Mouse (Mus musculus) gonadal fat pad, adult 2 months (tissue): ENCODE measurements at regions not wholly inside any gene's neighbourhood (a gene's known extent, or its start where the extent isn't known, plus 50 kb on each side); places are given as distances from the start of the nearest gene placed in this dataset.
A peak's percentile ranks its signal among the peaks of the same experiment; 100 is the strongest.
"Not testable (repeated sequence)": the region's sequence is repeated elsewhere in the genome, so short reads cannot be mapped to it uniquely, and the experiment has no call there.

ENCODE experiments used
- DNase-seq: peaks from one replicate; pipeline ENCODE4 v3.0.0-alpha.2; 2012; ENCODE audit warnings: low read depth

GRCm38 (mm10) chr11:27105920-27106319 lies 512.1 kb upstream of the Vrk2 start:
- DNase-seq: no peak

DNA sequence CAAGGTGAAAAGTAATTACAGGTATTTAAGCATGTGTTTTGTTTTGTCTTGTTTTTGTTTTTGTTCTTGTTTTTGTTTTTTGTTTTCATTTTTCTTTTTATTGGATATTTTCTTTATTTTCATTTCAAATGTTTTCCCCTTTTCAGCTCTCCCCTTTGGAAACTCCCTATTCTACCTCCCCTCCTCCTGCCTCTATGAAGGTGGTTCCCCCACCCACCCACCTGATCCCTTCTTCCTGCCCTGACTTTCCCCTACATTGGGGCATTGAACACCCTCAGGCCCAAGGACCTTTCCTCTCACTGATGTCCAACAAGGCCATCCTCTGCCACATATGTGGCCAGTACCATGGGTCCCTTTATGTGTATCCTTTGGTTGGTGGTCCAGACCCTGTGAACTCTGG lies 509.1 kb upstream of the Vrk2 start:
- no peak for DNase-seq

DNA sequence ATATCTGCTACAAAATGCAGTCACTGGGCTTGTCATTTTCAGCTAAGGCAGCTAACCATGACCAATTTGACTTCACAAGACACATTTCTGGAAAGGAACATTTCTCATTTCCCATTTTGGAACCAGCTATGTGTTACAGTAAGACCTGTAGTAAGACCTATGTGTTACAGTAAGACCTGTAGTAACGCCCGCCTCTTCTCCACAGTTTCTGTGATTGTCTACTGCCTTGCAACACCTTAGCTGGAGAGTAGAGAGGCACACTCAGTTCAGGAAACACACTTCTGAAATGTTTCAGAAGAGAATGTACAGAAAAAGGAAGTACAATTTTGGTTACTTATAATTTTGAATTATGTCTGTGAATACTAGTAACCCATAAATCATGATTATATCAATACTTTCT lies 508.2 kb upstream of the Vrk2 start:
- no peak for DNase-seq

DNA sequence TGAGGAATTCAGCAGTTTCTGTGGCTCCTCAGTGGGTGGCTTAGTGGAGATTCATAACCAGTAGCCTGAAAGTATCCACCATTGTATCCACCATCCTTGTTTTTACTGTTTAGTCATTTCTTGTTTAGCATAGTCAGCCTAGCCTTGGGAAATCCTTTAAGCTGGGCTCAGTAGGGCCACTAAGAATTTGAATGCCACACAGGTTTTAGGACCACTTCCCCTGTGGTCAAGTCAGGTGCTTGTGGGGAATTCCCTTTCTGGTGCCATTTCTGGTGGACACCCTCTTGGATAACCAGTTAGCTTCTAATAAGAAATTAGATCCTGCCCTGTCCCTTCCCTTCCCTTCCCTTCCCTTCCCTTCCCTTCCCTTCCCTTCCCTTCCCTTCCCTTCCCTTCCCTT lies 502.8 kb upstream of the Vrk2 start:
- no peak for DNase-seq

DNA sequence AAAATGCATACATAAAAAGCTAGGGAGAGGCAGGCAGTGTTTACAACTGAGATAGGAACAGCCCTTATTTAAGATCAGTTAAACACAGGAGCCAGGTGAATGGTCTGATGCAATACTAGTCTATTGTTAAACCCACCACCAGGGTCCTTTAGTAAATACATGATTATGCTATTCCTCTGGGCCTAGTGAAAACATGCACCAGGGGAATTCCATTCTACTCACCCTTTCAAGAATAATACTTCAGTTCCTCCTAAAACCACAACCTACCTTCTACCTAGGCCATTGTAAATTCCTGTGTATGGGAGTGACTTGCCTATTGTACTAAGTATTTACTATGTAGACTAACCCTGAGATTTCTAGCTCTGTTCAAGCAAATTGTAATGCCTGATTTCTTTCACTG lies 501.7 kb upstream of the Vrk2 start:
- not testable (repeated sequence) for DNase-seq

GRCm38 (mm10) chr11:27086516-27086915 lies 492.7 kb upstream of the Vrk2 start:
- DNase-seq: no peak

- no peak for DNase-seq
Measured at GRCm38 (mm10) chr11:27081188-27081587, 487.4 kb upstream of the Vrk2 start.

GRCm38 (mm10) chr11:27070381-27070780 lies 476.6 kb upstream of the Vrk2 start:
- DNase-seq: no peak

DNA sequence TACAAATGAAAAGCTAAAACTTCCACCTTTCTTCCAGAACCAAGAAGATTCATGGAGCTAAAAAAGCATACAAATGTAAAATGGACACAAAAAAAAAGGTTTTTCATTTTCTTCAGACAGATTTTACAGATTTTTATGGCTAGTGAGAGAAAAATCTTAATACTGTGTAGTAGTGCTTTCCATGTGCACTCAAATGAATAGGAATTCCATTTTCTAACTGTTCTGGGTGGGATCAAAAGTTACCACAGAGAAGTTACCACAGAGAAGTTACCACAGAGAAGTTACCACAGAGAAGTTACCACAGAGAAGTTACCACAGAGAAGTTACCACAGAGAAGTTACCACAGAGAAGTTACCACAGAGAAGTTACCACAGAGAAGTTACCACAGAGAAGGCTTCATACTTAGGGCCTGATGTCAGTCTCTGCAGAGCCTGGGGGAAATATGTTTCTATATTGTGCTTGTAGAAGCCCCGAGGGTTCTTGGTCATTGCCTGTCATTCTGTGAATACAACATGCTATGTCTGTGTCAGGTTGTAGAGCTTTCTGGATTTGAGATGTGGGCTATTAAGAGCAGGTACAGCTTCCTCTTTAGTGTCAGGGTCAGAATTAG lies 433.5 kb upstream of the Vrk2 start:
- DNase-seq: peak; percentile 19

- DNase-seq: no peak
Measured at GRCm38 (mm10) chr11:27025500-27025899, 431.7 kb upstream of the Vrk2 start.

DNA sequence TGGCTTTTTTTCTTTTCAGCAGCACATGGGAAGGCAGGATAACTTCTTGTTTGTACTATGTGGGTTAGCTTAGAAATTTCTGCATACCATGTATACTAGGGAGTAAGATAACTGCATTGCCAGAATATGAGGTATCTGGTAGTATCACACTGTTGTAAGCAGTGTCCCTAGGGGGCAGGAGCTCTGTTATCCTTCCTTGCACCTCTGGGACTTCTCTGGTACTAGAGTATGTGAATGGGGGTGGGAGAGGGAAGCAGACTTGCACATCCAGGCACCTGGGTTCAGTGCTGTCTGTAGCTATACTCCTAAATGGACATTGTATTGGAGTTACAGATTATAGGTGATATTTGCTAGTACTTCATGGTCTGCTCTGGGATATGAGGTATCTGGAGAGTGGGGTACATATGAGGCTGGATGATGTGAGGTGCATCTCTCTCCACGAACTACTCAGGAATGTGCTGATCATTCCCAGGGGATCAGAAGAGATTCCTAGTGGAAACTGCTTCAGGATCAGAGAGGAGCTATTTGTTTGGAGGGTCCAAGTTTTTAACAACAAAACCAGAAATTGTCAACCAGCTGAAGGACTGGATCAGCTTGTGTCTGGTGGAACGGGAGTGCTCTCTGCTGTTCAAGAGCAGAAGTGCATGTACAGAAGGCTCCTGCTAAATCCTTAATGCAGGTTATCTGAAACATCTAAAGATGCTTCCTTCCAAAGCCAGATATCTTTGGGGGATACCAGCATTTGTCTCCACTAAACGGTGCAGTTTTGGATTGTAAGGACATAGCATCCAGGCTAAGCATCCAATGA lies 402.7 kb upstream of the Vrk2 start:
- no peak for DNase-seq

DNA sequence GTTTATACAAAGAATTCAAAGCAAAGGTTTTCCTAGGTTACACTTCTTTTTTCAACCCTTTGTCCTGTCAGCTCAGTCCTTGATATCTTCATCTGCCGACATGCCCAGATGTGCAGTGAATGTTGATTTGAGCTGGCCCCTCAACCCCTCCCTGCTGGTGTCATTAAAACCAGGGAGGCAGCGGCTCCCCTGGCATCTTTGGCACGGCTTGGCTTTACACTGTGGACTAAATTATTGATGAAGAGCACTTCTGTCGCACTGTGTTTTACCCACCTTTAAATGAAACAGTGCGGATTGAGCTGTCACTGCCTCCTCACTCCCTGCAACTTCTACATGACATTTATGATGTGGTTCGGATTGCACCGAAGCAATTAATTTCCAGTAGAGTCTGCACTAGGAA lies 387.4 kb upstream of the Vrk2 start:
- no peak for DNase-seq

GRCm38 (mm10) chr11:26972533-26973081 lies 378.8 kb upstream of the Vrk2 start:
- DNase-seq: no peak

DNA sequence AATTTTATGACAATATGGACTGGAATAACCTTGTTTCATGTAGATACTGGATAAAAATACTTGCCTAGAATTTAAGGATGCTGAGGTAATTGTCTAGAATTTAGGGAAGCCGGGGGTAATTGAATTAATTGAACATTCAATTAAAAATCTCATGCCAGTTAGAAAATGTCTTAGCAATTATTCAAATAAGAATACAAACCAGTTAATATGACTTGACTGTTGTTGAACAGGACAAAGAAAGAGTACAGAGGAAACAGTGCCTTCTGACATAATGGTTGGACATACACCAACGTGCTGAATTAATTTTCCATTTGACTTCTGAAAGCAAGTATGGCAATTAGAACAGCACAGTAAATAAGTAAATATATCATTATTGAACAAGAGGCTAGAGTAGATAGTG lies 377.4 kb upstream of the Vrk2 start:
- DNase-seq: no peak

DNA sequence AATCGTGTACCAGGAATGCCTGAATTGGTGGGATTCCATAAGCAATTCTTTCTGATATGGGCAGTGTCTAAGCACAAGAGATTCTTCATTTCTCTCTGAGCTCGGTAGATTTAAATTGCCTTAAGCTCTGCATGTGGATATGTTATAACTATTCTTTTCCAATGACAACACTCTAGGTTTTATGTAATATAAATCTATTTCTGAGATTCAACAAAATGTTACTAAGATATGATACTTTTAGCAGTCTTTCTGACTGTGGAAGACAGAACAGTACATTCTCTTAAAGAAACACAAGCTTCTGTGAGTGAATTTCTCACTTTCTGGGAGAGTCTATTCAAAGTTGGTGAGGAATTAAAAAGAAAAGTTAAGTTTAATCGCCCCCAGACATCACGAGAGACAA lies 373.6 kb upstream of the Vrk2 start:
- DNase-seq: no peak

GRCm38 (mm10) chr11:26962928-26963667 lies 369.3 kb upstream of the Vrk2 start:
- DNase-seq: no peak

DNA sequence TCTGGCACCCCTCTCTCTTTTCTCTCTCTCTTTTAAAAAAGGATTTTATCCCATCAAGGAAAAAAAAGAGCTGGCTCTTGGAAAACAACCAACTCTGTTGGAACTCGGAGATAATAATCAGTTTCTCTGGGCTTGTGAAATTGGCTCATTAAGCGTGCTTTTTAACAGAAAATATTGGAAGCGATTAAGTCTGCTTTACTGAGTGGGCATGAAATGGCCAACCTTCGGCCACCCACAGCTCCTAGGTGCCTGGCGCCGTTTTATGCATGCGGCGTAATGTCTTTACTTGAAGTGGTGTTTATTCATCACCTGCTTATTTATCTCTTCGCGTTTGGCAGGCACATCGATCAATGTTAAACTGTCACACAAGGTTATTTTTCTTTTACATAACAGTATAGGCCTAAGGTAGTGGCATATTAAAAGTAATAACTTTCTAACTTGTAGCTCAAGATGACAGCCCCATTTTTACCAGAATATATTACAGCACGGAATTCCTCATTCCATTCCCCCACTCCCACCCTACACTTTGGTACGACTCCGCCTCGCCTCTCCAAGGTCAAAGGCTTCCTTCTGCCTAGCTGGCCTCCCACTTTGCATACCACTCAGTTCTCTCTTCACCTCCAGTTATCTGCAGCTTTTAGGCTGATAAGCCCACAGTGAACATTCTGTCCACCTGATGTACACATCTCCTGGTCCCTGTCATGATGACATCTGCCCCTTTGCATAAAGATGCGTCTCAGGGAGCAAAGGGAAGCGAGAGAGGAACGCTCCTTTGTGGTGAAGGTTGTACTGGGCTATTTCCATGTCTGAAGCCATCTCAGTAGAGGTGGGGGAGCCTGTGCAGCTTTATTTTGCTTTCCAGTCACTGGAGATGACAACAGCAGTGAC lies 368.5 kb upstream of the Vrk2 start:
- DNase-seq: no peak

GRCm38 (mm10) chr11:26961336-26961980 lies 367.7 kb upstream of the Vrk2 start:
- no peak for DNase-seq

- no peak for DNase-seq
Measured at GRCm38 (mm10) chr11:26956153-26956552, 362.4 kb upstream of the Vrk2 start.

DNA sequence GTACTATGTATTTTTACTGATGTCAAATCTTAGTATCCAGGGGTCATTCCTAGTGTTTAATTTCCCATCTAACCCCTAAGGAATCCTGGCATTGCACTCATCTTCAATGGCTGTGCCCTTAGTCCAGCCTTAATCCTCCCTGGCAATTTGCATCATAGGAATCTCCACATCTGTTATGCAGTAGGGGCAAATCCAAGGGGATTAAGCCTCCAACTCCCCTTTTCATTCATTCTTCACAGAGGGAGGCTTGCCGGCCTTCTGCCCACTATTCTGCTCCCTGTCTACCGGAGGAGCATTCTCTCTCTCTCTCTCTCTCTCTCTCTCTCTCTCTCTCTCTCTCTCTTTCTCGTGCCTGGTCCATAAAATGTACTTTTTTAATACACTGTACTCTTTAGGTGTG lies 338.0 kb upstream of the Vrk2 start:
- DNase-seq: no peak

DNA sequence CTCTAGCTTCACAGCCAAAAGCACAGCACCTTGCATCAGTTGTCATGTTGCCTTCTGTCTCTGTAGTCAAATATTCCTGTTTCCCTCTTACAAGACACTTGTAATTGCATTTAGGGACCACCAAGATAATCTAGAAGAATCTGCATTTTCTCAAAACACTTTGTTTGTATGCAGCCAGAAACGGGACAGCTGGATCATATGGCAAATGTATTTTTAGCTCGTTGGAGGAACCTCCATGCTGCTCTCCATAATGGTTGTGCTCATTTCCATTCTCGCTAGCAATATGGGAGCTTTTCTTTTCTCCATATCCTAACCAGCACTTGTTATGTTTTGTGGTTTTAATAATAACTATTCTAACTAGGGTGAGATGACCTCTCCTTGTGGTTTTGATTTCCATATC lies 313.3 kb upstream of the Vrk2 start:
- no peak for DNase-seq
